Mouse (Mus musculus) thymus, postnatal 36 days (tissue): ENCODE measurements around the gene Polq.

ENCODE experiments used
- DNase-seq, 2 experiments: peaks; one replicate each; pipeline ENCODE4 v3.0.0; 2022; ENCODE audit warnings: mixed read lengths in 2 of 2

Gene Polq

DNA sequence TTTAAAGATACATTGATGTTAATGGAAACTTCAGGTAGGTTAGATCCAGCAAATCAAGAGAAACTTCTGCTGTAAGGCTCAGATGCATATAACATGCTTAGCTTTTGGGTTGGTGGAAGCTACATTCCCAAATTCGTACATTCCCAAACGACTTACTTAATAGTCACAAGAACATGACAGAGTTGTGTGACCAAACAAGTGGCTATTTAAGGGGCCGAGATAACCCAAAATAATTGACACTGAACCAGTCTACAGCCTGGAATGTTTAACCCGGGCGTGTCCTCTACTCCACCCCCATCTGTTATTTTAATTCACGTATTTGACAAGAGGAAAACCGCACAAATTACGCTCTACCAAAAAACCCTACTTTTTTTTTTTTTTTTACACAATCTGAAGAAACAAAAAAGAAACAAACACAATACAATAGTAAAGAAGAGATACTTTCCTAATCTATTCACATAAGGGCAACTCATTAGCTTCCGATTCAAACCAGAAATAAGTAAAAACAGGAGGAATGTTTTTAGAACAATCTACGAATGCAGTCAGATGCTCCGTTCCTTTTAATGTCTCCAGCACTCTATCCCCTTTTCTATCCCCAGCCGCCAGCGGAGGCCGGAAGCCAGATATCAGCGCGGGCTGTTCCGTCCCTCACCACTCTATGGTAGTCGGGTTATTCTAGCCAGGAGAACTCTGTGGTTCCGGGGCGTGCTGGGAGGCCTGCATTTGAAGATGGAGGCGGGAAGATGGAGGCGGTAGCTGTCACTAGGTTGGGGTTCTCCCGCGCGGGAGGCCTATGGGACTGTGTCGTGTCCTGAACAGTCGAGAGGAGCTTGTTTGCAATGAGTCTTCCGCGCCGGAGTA, at the start of gene Polq:
Polq (plus strand) TSS at position 726 of the 861 bp plus-strand sequence.
- peak; percentile 91 for DNase-seq

DNA sequence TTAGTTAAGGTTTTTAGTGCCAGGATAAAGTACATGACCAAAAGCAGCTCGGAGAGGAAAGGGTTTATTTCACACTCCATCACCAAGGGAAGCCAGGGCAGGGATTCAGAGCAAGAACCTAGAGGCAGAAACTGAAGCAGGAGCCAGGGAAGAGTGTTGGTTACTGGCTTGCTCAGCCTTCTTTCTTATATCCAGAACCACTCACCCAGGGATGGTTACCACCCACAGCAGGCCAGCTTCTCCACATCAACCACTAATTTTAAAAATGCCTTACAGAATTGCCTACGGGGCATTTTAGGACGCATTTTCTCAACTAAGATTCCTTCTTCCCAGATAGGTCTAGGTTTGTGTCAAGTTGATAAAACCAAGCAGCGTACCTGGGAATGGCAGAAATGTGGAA, 48.2 kb upstream of the Polq start:
- no peak for DNase-seq

DNA sequence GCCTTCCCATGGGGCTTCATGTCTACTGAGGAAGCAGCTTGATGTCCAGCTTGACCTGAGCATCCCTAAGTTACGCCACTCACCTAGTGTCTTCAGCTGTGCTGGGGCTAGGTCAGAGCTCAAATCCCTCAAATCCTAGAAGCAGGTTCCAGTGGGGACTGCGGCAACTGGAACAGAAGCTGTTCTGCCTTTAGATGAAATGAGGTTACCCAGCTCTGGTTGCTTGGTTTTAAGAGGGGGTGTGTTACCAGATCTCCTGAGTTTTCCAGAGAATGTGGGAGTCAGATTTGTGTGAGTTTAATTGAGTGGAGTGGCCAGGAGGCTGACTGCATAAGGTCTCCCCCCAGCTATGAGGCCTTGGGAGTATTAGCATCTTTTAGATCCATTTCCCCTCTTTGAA, 32.5 kb upstream of the Polq start:
- DNase-seq = no peak

DNA sequence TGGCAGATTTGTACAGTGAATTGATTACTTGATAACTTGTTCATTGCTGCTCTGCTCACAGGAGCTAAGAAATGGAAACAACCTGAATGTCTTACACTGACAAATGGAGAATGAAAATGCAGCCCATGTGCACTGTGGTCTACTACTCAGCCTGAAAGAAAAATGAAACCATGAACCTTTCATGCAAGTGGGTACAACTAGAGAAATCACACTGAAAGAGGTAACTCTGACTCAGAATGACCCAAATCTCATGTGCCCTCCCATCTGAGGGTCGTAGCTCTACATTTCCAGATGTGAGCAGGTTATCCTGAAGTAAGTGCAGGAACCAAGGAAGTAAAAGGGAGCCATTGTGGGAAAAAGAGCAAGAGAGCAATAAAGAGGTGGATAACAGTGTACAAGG, 27.8 kb upstream of the Polq start:
- DNase-seq = no peak

- peak in 1 of 2 experiments; percentile 21 for DNase-seq
Measured at GRCm38 (mm10) chr16:36985636-36986042, 25.9 kb upstream of the Polq start.

DNA sequence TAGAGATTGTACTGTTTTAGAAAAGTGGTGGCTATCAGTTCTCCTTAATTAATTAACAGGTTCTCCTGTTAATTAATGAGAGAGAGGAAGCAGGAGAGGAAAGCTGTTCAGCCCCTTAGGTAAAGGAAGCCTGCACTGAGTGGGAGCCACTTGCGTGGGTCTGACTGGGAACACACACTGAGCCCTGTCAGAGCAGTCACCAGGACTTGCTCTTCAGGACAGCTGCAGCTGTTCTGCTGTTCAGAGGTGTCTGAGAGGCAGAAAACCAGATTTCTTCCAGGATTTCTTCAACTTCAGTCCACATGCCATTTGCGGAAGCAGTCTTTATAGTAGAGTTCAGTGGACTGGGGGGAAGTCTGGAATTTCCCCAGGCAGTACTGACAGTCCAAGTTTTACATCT, 24.2 kb upstream of the Polq start:
- DNase-seq = no peak

GRCm38 (mm10) chr16:36988066-36988465, 23.5 kb upstream of the Polq start:
- DNase-seq = no peak

DNA sequence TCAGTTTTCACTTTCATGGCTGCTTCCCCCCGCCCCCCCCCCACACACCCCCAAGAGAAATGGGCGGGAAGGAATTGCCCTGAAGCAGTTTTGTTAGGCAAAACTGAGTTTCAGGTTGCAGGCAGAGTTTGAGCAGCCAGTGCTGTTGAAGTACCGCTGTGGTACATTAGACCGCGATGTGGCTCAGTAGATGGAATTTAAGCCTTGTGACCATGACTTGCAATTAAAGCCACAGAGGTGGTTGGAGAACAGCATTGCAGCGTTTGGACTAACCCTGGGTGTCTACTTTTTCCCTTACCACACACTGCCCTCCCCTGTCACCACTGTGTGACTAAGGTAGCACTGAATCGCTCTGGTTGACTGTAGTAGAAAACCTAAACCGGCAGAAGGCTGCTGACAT, 22.1 kb upstream of the Polq start:
- DNase-seq = no peak

DNA sequence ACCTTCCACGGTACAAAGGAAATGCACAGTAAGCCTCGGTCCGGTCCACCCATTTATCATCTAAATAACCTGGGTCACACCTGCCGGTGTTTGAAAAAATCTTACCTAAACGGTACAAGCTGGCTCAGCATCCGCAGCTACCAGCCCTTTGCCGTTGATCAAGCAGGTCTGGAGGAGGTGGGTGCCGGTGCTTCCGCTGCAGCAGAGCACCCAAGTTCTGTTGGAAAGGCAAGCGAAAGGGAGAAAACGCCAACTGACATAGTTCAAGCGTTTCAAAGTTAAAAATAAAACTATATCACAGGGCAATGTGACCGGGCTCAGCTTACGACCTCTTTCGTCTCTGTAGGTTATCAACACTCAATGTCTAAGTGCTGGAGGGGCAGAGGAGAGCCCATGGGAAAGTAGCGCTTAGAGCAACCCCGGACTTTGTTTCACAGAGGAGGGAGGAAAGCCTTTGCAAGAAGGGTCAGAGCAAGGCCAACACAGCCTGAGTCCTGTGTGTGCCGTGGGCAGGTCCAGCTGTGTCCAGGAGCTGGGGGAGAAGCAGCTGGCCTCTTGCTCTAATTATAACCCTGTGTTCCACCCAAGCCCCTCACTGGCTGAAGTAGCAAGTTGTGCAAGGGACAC, 21.5 kb upstream of the Polq start, which contains the start of gene Fbxo40:
Fbxo40 (minus strand) TSS at position 469 of the 627 bp plus-strand sequence.
- no peak for DNase-seq

- no peak for DNase-seq
Measured at GRCm38 (mm10) chr16:36997650-36998049, 13.9 kb upstream of the Polq start.

DNA sequence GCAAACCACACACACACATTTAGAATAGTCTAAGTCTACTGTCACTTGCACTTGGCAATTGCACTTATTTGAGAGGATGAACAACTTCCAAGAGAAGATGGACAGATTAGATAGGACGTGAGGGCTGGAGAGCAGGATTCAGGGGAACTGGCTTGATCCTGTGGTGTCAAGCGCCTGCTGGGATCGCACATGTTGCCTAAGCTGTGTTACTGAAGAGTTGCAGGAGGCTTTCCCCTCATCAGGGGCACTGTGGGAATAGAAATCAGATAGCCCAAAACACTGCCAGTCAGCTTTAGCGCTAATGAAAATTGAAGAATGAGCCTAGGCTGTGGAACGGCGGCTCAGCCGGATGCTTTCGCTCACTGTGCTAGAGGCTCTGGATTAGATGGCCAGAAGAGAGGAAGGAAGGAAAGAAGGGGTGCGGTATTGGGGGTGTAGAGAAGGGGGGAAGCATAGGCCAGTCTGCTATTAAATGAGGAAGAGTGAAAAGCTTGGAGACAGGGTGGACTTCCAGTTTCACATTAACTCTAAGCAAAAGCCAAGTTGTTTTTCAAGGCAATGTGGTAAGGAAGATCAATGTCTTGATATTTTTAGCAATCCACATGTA, 12.1 kb upstream of the Polq start:
- no peak for DNase-seq

GRCm38 (mm10) chr16:37009262-37009661, 2.3 kb upstream of the Polq start:
- DNase-seq = no peak

GRCm38 (mm10) chr16:37010370-37010769, 1.2 kb upstream of the Polq start:
- peak in 1 of 2 experiments; percentile 23 for DNase-seq

- no peak for DNase-seq
Measured at GRCm38 (mm10) chr16:37011922-37012289, 320 bp downstream of the Polq start.

DNA sequence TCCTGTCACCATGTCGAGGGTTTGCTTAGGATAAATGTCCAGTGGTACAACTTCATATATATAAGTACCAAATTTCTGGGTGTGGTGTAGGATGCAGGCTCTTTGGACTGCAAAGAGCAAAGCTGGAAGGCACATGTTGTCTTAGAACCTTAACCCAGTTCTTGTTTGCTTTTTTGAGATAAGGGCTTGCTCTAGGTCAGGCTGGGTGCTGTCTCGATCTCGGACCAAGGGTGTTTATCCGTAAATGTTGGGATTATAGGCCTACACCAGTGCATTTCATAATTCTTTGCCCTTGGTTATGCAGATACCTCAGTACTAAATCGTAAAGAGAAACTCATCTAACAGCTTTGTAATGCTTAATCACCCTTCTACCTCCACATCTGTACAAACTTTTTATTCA, 750 bp downstream of the Polq start:
- no peak for DNase-seq

DNA sequence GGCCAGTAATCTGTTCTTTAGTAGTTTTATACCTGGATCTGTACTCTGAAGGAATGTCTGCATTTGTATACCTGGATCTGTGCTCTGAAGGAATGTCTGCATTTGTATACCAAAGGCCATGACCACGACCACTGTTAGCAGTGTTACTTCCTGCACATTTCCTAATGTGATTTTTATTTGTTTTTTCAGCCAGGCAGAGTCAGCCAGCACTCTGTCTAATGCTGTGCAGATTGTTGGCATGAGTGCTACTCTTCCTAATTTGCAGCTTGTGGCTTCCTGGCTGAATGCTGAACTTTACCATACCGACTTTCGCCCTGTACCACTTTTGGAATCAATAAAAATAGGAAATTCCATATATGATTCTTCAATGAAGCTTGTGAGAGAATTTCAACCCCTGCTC, 16.0 kb downstream of the Polq start:
- no peak for DNase-seq

- no peak for DNase-seq
Measured at GRCm38 (mm10) chr16:37031996-37032395, 20.4 kb downstream of the Polq start.

DNA sequence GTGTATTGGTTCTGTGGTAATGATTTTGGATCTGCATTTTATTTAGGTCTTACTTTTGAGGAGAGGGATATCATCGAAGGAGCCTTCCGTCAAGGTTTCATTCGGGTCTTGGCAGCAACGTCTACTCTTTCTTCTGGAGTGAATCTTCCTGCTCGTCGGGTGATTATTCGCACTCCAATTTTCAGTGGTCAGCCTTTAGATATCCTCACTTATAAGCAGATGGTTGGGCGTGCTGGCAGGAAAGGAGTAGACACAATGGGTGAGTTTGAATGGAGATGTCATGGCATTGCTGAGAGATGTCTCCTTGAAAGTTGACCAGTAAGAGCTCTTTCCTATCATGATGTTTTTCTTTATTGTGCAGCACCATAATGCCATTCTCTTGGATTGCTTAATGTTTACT, 23.2 kb downstream of the Polq start:
- no peak for DNase-seq

DNA sequence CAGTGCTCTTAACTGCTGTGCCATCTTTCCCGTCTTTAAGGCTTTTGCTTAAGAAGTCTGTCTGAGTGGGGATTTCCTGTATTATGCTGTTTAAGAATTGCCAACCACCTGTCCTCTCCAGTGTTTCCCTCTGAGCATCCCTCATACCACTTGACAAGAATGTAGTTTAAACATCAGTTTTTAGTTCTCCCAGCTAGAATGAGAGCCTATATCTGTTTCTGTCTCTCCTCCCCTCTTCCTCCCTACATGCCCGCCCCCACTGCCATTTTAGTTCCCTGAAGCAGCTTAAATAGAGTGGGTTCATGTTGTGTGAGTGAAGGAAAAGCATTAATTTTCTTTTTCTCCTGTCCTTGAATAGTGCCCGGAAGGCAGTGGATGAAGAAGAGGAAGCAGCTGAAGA, 48.0 kb downstream of the Polq start:
- no peak for DNase-seq

GRCm38 (mm10) chr16:37061261-37061660, 49.7 kb downstream of the Polq start:
- no peak for DNase-seq

- no peak for DNase-seq
Measured at GRCm38 (mm10) chr16:37072354-37072753, 60.8 kb downstream of the Polq start.

GRCm38 (mm10) chr16:37089648-37090047, 78.1 kb downstream of the Polq start:
- no peak for DNase-seq

DNA sequence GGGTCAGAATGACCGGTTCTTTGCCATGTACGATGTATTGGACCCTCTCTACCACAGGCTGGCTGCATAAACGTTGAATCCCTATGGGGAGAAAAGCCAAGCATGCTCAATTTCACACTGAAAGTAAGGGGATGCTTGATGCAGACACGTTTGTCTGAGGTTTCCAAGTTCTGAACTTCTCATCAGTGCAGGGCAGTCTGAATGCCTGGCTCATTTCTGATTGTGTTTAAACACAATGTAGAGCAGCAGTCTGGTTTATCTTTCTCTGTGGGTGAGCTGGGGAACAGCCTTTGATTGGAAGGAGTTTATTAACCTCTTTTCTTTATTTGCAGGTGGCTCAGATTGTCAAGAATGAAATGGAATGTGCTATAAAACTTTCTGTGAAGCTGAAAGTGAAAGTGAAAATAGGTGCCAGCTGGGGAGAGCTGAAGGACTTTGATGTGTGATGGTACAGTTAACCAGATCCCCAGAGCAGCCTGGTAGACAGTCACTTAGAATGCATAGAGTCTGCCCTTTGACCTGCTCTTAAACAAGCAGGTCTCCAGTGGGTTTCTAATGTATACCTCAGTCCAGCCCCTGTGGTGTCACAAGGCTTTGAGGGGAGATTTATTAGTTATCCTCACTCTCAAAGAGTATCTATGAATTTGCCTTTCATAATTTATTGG, 82.7 kb downstream of the Polq start:
- peak; percentile 29 to 30 for DNase-seq
